Mouse (Mus musculus) CD4-positive naive resting alpha-beta T cell, adult 76 days (primary cell): Measurements from ENCODE around the gene Grk1. TPM values are rescaled to one million over a fixed set of nuclear protein-coding genes. Genes with fewer than 3 reads are reported as not detected.

Source experiments
- total RNA-seq: library from RNA; stranded (reverse); gene quantifications from one replicate; pipeline ENCODE4 v1.2.4, GENCODE M21; 2023

Grk1 gene
- not detected for total RNA-seq

DNA sequence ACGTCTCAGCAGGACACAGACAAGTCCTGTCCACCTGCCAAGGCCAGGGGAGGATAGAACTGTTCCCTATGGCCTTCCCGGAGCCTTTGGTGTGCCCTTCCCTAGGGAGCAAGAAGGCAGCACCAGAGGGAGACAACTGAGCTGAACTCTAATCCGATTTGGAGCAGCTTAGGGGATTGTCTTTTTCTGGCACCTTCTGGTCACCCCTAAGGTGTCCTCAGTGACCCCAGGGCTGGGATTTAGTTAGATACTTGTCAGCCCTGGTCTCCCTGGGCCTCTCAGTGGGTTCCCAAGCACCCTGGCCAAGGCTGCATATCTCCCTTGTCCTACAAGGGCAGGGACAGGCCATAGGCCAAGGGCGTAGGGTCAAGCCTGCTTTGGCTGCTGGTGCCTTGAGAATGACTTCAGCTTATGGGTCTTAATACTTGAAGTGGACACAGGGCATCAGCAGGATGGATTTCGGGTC, at the start of gene Grk1:
TSS of gene Grk1 (plus strand) at position 416 of the 466 bp plus-strand sequence.

DNA sequence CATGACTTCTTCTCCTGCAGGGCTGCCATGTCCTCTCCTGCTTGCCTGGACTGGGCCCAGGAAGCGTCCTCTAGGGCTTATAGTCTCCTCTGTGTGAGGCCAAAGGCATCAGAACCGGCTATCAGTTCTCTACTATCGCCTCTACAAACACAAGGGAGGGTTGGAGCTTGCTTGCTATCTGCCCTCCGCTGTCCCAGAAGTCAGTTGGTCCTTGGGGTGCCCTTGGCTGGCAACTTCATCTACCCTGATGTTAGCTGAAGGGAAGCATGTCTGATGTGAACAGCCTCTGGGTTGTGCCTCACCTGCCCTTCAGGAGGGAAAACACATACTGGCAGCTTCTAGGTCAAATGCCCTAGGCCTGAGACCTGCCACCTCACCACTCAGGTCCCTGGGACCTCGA, 8.2 kb upstream of the Grk1 start, which contains the start of gene Atp4b:
TSS of gene Atp4b (minus strand) at position 101 of the 400 bp plus-strand sequence.

DNA sequence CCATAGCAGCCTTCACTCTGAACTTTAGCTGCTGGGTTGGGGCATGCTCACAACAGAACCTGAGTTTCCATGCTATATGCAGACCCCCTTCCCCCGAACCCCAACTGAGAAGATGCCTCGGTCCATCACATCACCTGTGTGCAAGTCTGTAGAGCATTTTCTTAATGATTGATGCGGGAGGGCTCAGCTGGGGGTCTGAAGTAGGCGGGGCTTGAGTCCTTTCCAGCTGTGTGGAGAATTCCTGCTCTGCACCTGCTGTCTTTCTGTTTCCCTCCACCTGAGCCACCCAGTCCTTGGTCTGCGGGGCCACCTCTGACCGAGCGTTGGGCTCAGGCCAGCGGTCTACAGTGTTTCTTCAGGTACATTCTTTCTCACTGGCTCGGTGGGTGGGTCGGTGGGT, 30.0 kb downstream of the Grk1 start, which contains the start of gene Tmem255b:
TSS of gene Tmem255b (plus strand) at position 301 of the 400 bp plus-strand sequence.

Other genes with a start within 250 kb of the Grk1 start
- 96.8 TPM for gene Lamp1, start 245.9 kb upstream of the Grk1 start, total RNA-seq
- gene Grtp1, start 204.5 kb upstream of the Grk1 start, total RNA-seq, result not detected
- not detected for gene Adprhl1, start 150.9 kb upstream of the Grk1 start, total RNA-seq
- gene Dcun1d2, start 117.0 kb upstream of the Grk1 start, total RNA-seq, result 11.8 TPM
- gene Tmco3, start 116.9 kb upstream of the Grk1 start, total RNA-seq, result 12.0 TPM
- gene Tfdp1, start 66.3 kb upstream of the Grk1 start, total RNA-seq, result 26.7 TPM
- not detected for gene Atp4b, start 8.3 kb upstream of the Grk1 start, total RNA-seq
- gene Tmem255b, start 30.1 kb downstream of the Grk1 start, total RNA-seq, result not detected
- gene Gas6, start 89.4 kb downstream of the Grk1 start, total RNA-seq, result 0.50 TPM
- 7.2 TPM for gene 1700029H14Rik, start 157.4 kb downstream of the Grk1 start, total RNA-seq